Mouse (Mus musculus): ENCODE results near the gene Aco1. TPM values are rescaled to one million over a fixed set of nuclear protein-coding genes. Genes with fewer than 3 reads are reported as not detected.

The Aco1 gene
- polyA plus RNA-seq, 1 experiment from 2014 or later, result 48.0 TPM

- Histone ChIP-seq H3K36me3 (ENCODE audit: control insufficient read depth, insufficient read depth, low read length) (no peaks in the 10 kb centered on the region), H3K4me1 (ENCODE audit: control insufficient read depth, insufficient read depth, low read length) (no peaks in the 10 kb centered on the region), H3K27ac (replicated peaks; ENCODE audit: low read depth, low read length) (no peak overlapping the region), H3K4me3 (ENCODE audit: low read depth, low read length) (no peak overlapping the region), H3K27me3 (replicated peaks; ENCODE audit: control insufficient read depth, insufficient read depth, low read length) (no peaks in the 10 kb centered on the region), H3K9me3 (ENCODE audit: control insufficient read depth, low read length) (no peaks in the 10 kb centered on the region), H3K9ac (ENCODE audit: low read depth, low read length) (no peak overlapping the region), H3K4me2 (ENCODE audit: low read depth, low read length) (no peak overlapping the region)
- WGBS, result 94% methylated on average over 4 of the region's 4 CpGs
- DNase-seq (ENCODE audit: low spot score), result no peak
- no peak for ATAC-seq (ENCODE audit: low read depth)
Observed at GRCm38 (mm10) chr4:40153500-40153899, 10.6 kb downstream of the Aco1 start.

DNA sequence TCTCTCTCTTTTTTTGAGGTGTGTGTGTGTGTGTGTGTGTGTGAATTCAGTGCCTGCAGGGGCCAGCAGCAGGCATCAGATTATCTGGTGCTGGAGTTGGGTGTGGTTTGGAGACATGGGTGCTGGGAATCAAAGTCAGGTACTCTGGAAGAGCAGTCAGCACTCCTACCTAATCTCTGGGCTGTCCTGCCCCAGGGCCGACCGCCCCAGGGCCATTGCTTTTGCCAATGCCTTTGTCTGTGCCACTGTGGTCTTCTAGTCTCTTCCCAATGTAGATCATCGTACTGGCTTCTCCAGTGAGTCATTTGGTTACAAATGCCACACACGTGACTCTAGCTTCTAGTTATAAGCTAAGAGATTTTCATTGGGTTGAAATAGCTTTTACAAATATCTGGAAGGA lies 11.9 kb downstream of the Aco1 start:
- Histone ChIP-seq H3K9ac (ENCODE audit: low read depth, low read length) (no peak overlapping the region), H3K4me3 (ENCODE audit: low read depth, low read length) (no peak overlapping the region), H3K27me3 (replicated peaks; ENCODE audit: control insufficient read depth, insufficient read depth, low read length) (no peaks in the 10 kb centered on the region), H3K36me3 (ENCODE audit: control insufficient read depth, insufficient read depth, low read length) (no peaks in the 10 kb centered on the region), H3K9me3 (ENCODE audit: control insufficient read depth, low read length) (no peaks in the 10 kb centered on the region), H3K4me1 (ENCODE audit: control insufficient read depth, insufficient read depth, low read length) (no peaks in the 10 kb centered on the region), H3K4me2 (ENCODE audit: low read depth, low read length) (no peak overlapping the region), H3K27ac (replicated peaks; ENCODE audit: low read depth, low read length) (no peak overlapping the region)
- 93% methylated on average over 4 of the region's 4 CpGs for WGBS
- DNase-seq (ENCODE audit: low spot score), result no peak
- ATAC-seq (ENCODE audit: low read depth), result no peak

GRCm38 (mm10) chr4:40155467-40155999 lies 12.7 kb downstream of the Aco1 start:
- DNase-seq (ENCODE audit: low spot score) (no peak), ATAC-seq (ENCODE audit: low read depth) (no peak)
- H3K27me3 ChIP-seq (replicated peaks; ENCODE audit: control insufficient read depth, insufficient read depth, low read length), result no peaks in the 10 kb centered on the region
- no peaks in the 10 kb centered on the region for H3K4me1 ChIP-seq (ENCODE audit: control insufficient read depth, insufficient read depth, low read length)
- H3K27ac ChIP-seq (replicated peaks; ENCODE audit: low read depth, low read length), result no peak overlapping the region
- no peak overlapping the region for H3K9ac ChIP-seq (ENCODE audit: low read depth, low read length)
- H3K4me3 ChIP-seq (ENCODE audit: low read depth, low read length), result no peak overlapping the region
- no peak overlapping the region for H3K4me2 ChIP-seq (ENCODE audit: low read depth, low read length)
- no peaks in the 10 kb centered on the region for H3K9me3 ChIP-seq (ENCODE audit: control insufficient read depth, low read length)
- no peaks in the 10 kb centered on the region for H3K36me3 ChIP-seq (ENCODE audit: control insufficient read depth, insufficient read depth, low read length)
- 90% methylated on average over 13 of the region's 13 CpGs for WGBS

- WGBS, result 62% methylated on average over 2 of the region's 2 CpGs
- Histone ChIP-seq H3K27me3 (replicated peaks; ENCODE audit: control insufficient read depth, insufficient read depth, low read length) (no peaks in the 10 kb centered on the region), H3K9me3 (ENCODE audit: control insufficient read depth, low read length) (no peaks in the 10 kb centered on the region), H3K4me2 (ENCODE audit: low read depth, low read length) (no peak overlapping the region), H3K36me3 (ENCODE audit: control insufficient read depth, insufficient read depth, low read length) (no peaks in the 10 kb centered on the region), H3K4me3 (ENCODE audit: low read depth, low read length) (no peak overlapping the region), H3K4me1 (ENCODE audit: control insufficient read depth, insufficient read depth, low read length) (no peaks in the 10 kb centered on the region), H3K27ac (replicated peaks; ENCODE audit: low read depth, low read length) (no peak overlapping the region), H3K9ac (ENCODE audit: low read depth, low read length) (no peak overlapping the region)
- DNase-seq (ENCODE audit: low spot score) (no peak), ATAC-seq (ENCODE audit: low read depth) (no peak)
Observed at GRCm38 (mm10) chr4:40156153-40156552, 13.3 kb downstream of the Aco1 start.

DNA sequence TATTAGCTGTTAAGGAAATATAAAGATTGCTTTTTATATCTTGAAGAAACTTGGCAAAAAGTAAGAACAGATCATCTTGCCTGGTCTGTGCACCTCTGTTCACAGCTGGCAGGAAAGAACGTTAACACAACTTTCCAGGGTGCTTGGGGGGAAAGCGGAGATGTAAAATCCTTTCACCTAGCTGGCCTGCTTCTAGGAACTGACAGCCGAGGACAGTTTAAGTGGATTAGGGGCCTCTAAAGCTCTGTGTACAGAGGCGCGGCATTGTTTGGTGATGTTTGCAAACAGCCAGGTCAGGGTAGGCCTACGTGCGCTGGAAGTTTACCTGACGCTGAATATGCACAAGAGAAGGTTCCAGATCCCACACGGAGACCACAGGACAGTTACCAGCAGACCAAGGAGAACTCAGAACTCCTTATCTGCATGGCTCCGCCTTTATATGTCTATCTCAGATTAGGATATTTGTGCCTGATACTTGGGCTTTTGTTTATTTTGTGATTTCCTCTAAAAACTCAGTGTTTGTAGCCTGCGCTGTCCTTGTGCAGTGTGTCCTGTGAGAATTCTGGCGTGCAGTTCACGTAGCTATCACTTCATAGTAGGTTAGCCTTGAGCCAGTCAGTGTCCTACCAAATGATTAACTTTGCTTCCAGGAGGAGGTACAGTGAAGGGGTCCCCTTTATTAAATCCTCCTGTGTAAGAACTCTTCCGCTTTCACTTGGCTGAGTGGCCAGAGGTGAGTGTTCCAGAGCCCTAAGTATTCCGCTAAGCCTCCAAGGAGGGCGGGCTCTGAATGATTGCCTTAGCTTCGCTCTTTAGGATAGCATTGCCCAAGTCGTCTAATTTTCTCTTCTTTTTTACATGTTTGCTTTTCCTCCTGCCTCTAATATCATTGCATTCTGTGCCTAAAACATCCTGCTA lies 14.0 kb downstream of the Aco1 start:
- 76% methylated on average over 18 of the region's 18 CpGs for WGBS
- no peak overlapping the region for H3K9ac ChIP-seq (ENCODE audit: low read depth, low read length)
- H3K4me3 ChIP-seq (ENCODE audit: low read depth, low read length), result no peak overlapping the region
- ATAC-seq (ENCODE audit: low read depth) (peak; percentile 47; the same call in 1 of the 2 replicates), DNase-seq (ENCODE audit: low spot score) (peak; percentile 10)
- H3K36me3 ChIP-seq (ENCODE audit: control insufficient read depth, insufficient read depth, low read length), result no peaks in the 10 kb centered on the region
- no peak overlapping the region for H3K4me2 ChIP-seq (ENCODE audit: low read depth, low read length)
- no peak overlapping the region for H3K27ac ChIP-seq (replicated peaks; ENCODE audit: low read depth, low read length)
- H3K9me3 ChIP-seq (ENCODE audit: control insufficient read depth, low read length), result no peaks in the 10 kb centered on the region
- H3K27me3 ChIP-seq (replicated peaks; ENCODE audit: control insufficient read depth, insufficient read depth, low read length), result no peaks in the 10 kb centered on the region
- no peaks in the 10 kb centered on the region for H3K4me1 ChIP-seq (ENCODE audit: control insufficient read depth, insufficient read depth, low read length)

- Histone ChIP-seq H3K27ac (replicated peaks; ENCODE audit: low read depth, low read length) (no peak overlapping the region), H3K27me3 (replicated peaks; ENCODE audit: control insufficient read depth, insufficient read depth, low read length) (no peaks in the 10 kb centered on the region), H3K36me3 (ENCODE audit: control insufficient read depth, insufficient read depth, low read length) (no peaks in the 10 kb centered on the region), H3K4me3 (ENCODE audit: low read depth, low read length) (no peak overlapping the region), H3K9ac (ENCODE audit: low read depth, low read length) (no peak overlapping the region), H3K4me2 (ENCODE audit: low read depth, low read length) (no peak overlapping the region), H3K4me1 (ENCODE audit: control insufficient read depth, insufficient read depth, low read length) (no peaks in the 10 kb centered on the region), H3K9me3 (ENCODE audit: control insufficient read depth, low read length) (no peaks in the 10 kb centered on the region)
- WGBS, result 62% methylated on average over 5 of the region's 5 CpGs
- DNase-seq (ENCODE audit: low spot score) (no peak), ATAC-seq (ENCODE audit: low read depth) (no peak)
Observed at GRCm38 (mm10) chr4:40157500-40158223, 14.8 kb downstream of the Aco1 start.

- Histone ChIP-seq H3K4me2 (ENCODE audit: low read depth, low read length) (no peak overlapping the region), H3K27me3 (replicated peaks; ENCODE audit: control insufficient read depth, insufficient read depth, low read length) (no peaks in the 10 kb centered on the region), H3K36me3 (ENCODE audit: control insufficient read depth, insufficient read depth, low read length) (no peaks in the 10 kb centered on the region), H3K9me3 (ENCODE audit: control insufficient read depth, low read length) (no peaks in the 10 kb centered on the region), H3K9ac (ENCODE audit: low read depth, low read length) (no peak overlapping the region), H3K4me1 (ENCODE audit: control insufficient read depth, insufficient read depth, low read length) (no peaks in the 10 kb centered on the region), H3K4me3 (ENCODE audit: low read depth, low read length) (no peak overlapping the region), H3K27ac (replicated peaks; ENCODE audit: low read depth, low read length) (no peak overlapping the region)
- WGBS, result 76% methylated on average over 5 of the region's 5 CpGs
- no peak for DNase-seq (ENCODE audit: low spot score)
- no peak for ATAC-seq (ENCODE audit: low read depth)
Observed at GRCm38 (mm10) chr4:40158224-40158540, 15.3 kb downstream of the Aco1 start.

DNA sequence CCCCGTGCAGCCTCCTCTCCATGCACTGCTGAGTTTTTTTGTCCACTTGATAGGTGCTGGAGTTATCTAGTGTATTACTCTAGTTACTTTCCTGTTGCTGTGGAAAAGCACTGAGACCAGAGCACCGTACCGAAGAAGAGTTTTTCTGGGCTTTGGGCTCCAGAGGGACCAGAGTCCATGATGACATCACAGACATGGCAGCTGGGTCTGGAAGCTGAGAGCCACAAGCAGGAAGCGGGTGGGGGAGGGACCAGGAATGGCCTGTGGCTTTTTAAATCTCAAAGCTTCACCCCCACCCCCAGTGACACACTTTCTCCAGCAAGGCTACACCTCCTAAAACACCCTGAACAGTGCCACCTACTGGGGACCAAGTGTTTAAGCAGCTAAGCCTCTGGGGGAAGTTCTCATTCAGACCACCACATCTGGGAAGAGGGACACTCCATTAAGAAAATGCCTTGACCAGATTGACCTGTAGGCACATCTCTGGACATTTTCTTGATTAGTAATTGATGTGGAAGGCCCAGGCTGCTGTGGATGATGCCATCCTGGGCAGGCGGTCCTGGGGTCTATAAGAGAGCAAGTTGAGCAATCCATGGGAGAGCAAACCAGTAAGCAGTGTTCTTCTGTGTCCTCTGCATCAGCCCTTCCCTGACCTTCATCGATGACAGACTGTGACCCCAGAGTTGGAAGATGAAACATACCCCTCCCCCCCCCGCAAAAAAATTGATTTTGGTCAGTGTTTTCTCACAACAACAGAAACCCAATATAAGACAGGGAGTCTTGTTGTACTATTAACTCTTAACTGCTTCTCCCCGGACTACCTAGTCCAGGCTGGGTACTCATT lies 17.9 kb downstream of the Aco1 start:
- DNase-seq (ENCODE audit: low spot score) (no peak), ATAC-seq (ENCODE audit: low read depth) (no peak)
- no peaks in the 10 kb centered on the region for H3K4me1 ChIP-seq (ENCODE audit: control insufficient read depth, insufficient read depth, low read length)
- H3K4me2 ChIP-seq (ENCODE audit: low read depth, low read length), result no peak overlapping the region
- no peak overlapping the region for H3K4me3 ChIP-seq (ENCODE audit: low read depth, low read length)
- no peak overlapping the region for H3K27ac ChIP-seq (replicated peaks; ENCODE audit: low read depth, low read length)
- no peaks in the 10 kb centered on the region for H3K27me3 ChIP-seq (replicated peaks; ENCODE audit: control insufficient read depth, insufficient read depth, low read length)
- no peaks in the 10 kb centered on the region for H3K9me3 ChIP-seq (ENCODE audit: control insufficient read depth, low read length)
- WGBS, result 97% methylated on average over 8 of the region's 8 CpGs
- H3K9ac ChIP-seq (ENCODE audit: low read depth, low read length), result no peak overlapping the region
- peaks cover 15% of the 10 kb centered on the region for H3K36me3 ChIP-seq (ENCODE audit: control insufficient read depth, insufficient read depth, low read length)

Measured in embryonic facial prominence, embryonic 14.5 days (tissue).